Mouse (Mus musculus) midbrain, embryonic 16.5 days (tissue): ENCODE measurements around the gene Fyttd1. TPM values are rescaled to one million over a fixed set of nuclear protein-coding genes. Genes with fewer than 3 reads are reported as not detected.
A peak's percentile ranks its signal among the peaks of the same experiment; 100 is the strongest.

Experiments used
- ATAC-seq: fragments of 200-750 bp; cut with Nextera tagmentation; 2 replicates; pipeline ENCODE4 v1.8.0; 2017; ENCODE audit warnings: moderate TSS enrichment
- H3K27ac ChIP-seq: fragments of 300-500 bp; sonication (generic); 2 replicates; pipeline ENCODE4 v1.5.1; 2014; ENCODE audit warnings: mild to moderate bottlenecking, low read length, mixed read lengths
- H3K27me3 ChIP-seq: fragments of 300-500 bp; sonication (generic); 2 replicates; pipeline ENCODE4 v1.6.1; 2014; ENCODE audit warnings: low read depth, low read length, mixed read lengths; ENCODE audit not compliant: control insufficient read depth, insufficient read depth
- H3K36me3 ChIP-seq: fragments of 300-500 bp; sonication (generic); 2 replicates; pipeline ENCODE4 v1.6.1; 2014; ENCODE audit warnings: mild to moderate bottlenecking, low read length, moderate library complexity, mixed read lengths; ENCODE audit not compliant: control insufficient read depth, insufficient read depth
- H3K4me1 ChIP-seq: fragments of 300-500 bp; sonication (generic); 2 replicates; pipeline ENCODE4 v1.6.1; 2014; ENCODE audit warnings: mild to moderate bottlenecking, low read length, mixed read lengths; ENCODE audit not compliant: control insufficient read depth, insufficient read depth
- H3K4me2 ChIP-seq: fragments of 300-500 bp; sonication (generic); 2 replicates; pipeline ENCODE4 v1.6.1; 2014; ENCODE audit warnings: mild to moderate bottlenecking, low read length, mixed read lengths
- H3K4me3 ChIP-seq: fragments of 300-500 bp; sonication (generic); 2 replicates; pipeline ENCODE4 v1.5.1; 2014; ENCODE audit warnings: low read depth, mild to moderate bottlenecking, low read length, moderate library complexity, mixed read lengths
- H3K9ac ChIP-seq: fragments of 300-500 bp; sonication (generic); 2 replicates; pipeline ENCODE4 v1.6.1; 2014; ENCODE audit warnings: low read depth, low read length, mixed read lengths
- H3K9me3 ChIP-seq: fragments of 300-500 bp; sonication (generic); replicated peaks from 2 replicates; pipeline ENCODE4 v1.6.1; 2014; ENCODE audit warnings: mild to moderate bottlenecking, low read length, mixed read lengths; ENCODE audit not compliant: control insufficient read depth, poor library complexity, severe bottlenecking
- WGBS: fragments of 180-500 bp; shearing (Covaris S2); extraction: QIAGEN DNeasy Blood & Tissue Kit; methylation state at CpG from one replicate; pipeline ENCODE4 v1.1.7; 2014; 5-methylcytosine and 5-hydroxymethylcytosine counted together
- polyA plus RNA-seq: library from polyadenylated mRNA; unstranded; fragments of >200 nt; fragmentation: Nextera tagmentation; extraction: Ambion mirVana; gene quantifications from 2 replicates; pipeline ENCODE4 v1.2.1, GENCODE M21; 2015

Gene Fyttd1
- polyA plus RNA-seq, 1 experiment from 2014 or later: 119 TPM

DNA sequence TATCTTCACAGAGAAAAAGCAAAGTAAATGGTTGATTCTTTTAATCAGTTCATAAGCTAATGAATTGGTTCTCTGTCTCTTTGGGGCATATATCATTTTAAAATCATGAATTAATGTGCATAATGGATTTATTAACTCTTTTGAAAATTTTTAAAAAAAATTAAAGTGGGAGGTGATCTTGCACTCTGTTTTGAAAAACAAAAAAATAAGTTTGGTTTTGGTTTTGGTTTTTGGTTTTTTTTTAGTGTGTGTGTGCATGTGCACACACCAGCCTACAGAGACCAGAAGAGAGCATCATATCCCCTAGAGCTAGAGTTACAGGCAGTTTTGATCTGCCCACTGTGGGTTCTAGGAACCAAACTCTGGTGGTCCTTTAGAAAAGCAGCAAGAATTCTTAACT, 72.0 kb downstream of the Fyttd1 start:
- no peaks in the 10 kb centered on the region for H3K9me3 ChIP-seq
- no peaks in the 10 kb centered on the region for H3K27me3 ChIP-seq
- no peaks in the 10 kb centered on the region for H3K36me3 ChIP-seq
- H3K27ac ChIP-seq: no peak overlapping the region
- no peaks in the 10 kb centered on the region for H3K4me1 ChIP-seq
- H3K9ac ChIP-seq: no peak overlapping the region
- H3K4me3 ChIP-seq: no peak overlapping the region
- no peak for ATAC-seq
- no peak overlapping the region for H3K4me2 ChIP-seq

DNA sequence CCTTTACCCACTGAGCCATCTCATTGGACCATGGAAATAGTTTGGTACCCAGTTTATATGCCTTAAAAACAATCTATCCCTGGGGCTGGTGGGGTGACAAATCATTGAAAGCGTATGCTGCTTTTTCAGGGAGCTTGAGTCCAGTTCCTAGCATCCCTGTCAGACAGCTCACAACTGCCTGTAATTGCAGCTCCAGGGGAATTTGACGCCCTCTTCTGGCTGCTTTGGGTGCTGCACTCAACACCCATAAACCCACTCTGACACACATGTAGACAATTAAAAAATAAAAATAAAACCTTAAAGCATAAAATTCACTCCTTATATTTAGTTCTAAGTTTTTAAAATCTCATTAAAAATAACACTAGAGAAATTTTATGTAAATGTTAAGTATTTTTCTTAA, 73.8 kb downstream of the Fyttd1 start:
- Histone ChIP-seq H3K27me3 (no peaks in the 10 kb centered on the region), H3K9me3 (no peaks in the 10 kb centered on the region), H3K27ac (no peak overlapping the region), H3K4me1 (no peaks in the 10 kb centered on the region), H3K9ac (no peak overlapping the region), H3K36me3 (no peaks in the 10 kb centered on the region), H3K4me2 (no peak overlapping the region), H3K4me3 (no peak overlapping the region)
- ATAC-seq: no peak
- 95% methylated on average over 2 of the region's 2 CpGs for WGBS

DNA sequence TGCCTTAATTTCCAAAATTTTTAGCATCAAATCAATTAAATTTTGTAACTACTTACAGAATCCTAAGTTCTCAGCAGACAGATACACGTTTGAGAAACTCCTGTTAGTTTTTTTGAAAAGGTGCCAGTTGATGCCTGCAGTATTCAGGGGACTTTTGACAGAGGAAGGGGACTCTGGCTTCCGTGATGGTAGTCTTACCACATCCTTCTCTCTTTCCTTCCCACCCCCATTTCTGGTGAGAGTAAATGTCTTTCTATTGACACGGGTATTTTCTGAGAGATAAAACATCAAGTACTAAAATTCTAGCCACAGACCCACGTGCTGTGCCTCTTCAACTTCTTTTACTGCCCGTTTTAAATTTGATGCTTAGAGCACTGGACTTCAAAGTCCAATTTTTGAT, 76.5 kb downstream of the Fyttd1 start:
- H3K27me3 ChIP-seq: no peaks in the 10 kb centered on the region
- 78% methylated on average over 5 of the region's 5 CpGs for WGBS
- ATAC-seq: no peak
- no peaks in the 10 kb centered on the region for H3K4me1 ChIP-seq
- H3K27ac ChIP-seq: no peak overlapping the region
- H3K9me3 ChIP-seq: no peaks in the 10 kb centered on the region
- H3K4me3 ChIP-seq: no peak overlapping the region
- no peak overlapping the region for H3K9ac ChIP-seq
- no peak overlapping the region for H3K4me2 ChIP-seq
- H3K36me3 ChIP-seq: no peaks in the 10 kb centered on the region

DNA sequence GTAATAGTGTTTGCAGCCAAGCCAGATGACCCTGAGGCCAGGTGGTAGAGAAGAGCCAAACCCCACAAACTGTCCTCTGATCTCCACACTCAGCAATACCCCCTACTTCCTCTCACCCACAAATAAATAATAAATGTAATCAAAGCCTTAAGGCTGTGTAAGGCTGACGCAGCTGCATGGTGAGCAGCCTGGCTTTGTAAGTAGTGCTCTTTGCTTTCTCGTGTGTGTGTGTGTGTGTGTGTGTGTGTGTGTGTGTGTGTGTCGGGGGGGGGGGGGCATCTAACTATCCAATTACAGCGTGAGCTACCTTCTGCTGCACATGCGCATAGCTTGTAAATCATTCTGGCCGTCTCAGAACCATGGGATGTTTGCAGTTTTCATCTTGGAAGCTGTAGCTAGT, 77.0 kb downstream of the Fyttd1 start:
- Histone ChIP-seq H3K27ac (no peak overlapping the region), H3K27me3 (no peaks in the 10 kb centered on the region), H3K9ac (no peak overlapping the region), H3K4me1 (no peaks in the 10 kb centered on the region), H3K4me2 (no peak overlapping the region), H3K36me3 (peaks cover 1% of the 10 kb centered on the region; the same call in 1 of the 2 replicates), H3K9me3 (no peaks in the 10 kb centered on the region), H3K4me3 (no peak overlapping the region)
- WGBS: 67% methylated on average over 5 of the region's 6 CpGs
- peak; percentile 21; the same call in 1 of the 2 replicates for ATAC-seq

DNA sequence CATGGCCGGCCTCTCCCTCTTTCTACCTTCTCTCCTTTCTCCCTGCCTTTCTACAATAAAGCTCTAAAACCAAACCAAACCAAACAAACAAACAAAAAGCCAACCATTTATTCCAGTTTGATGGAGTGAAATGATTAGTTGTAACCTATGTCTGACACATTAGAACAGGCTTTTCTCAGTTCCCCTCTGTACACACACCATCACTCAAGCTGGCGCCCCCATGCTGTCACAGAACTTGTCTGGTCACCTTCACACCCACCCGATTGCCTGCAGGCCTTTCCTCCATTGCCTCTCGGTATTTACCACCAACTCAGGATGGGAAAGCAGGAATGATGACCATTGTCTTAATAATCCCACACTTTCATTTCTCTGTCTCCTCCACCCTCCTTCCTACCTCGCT, 79.6 kb downstream of the Fyttd1 start:
- no peaks in the 10 kb centered on the region for H3K27me3 ChIP-seq
- peaks cover 17% of the 10 kb centered on the region for H3K36me3 ChIP-seq
- H3K27ac ChIP-seq: no peak overlapping the region
- H3K4me1 ChIP-seq: no peaks in the 10 kb centered on the region
- no peak overlapping the region for H3K4me3 ChIP-seq
- 76% methylated on average over 5 of the region's 5 CpGs for WGBS
- ATAC-seq: no peak
- H3K4me2 ChIP-seq: no peak overlapping the region
- H3K9me3 ChIP-seq: no peaks in the 10 kb centered on the region
- H3K9ac ChIP-seq: no peak overlapping the region

Other genes starting within 250 kb of the Fyttd1 start
- 19.0 and 21.6 TPM in 2 replicates for gene Tnk2, start 233.6 kb upstream of the Fyttd1 start, polyA plus RNA-seq
- not detected in 2 replicates for gene Muc4, start 141.6 kb upstream of the Fyttd1 start, polyA plus RNA-seq
- not detected in 2 replicates for gene Muc20, start 80.1 kb upstream of the Fyttd1 start, polyA plus RNA-seq
- gene Smbd1, start 67.0 kb upstream of the Fyttd1 start, polyA plus RNA-seq: not detected in 2 replicates
- gene Rubcn, start 266 bp downstream of the Fyttd1 start, polyA plus RNA-seq: 39.8 and 41.3 TPM in 2 replicates
- gene Lrch3, start 36.6 kb downstream of the Fyttd1 start, polyA plus RNA-seq: 39.5 and 47.1 TPM in 2 replicates
- 7.6 and 7.8 TPM in 2 replicates for gene Iqcg, start 178.7 kb downstream of the Fyttd1 start, polyA plus RNA-seq
- 387 and 410 TPM in 2 replicates for gene Rpl35a, start 179.0 kb downstream of the Fyttd1 start, polyA plus RNA-seq
- gene Lmln, start 185.0 kb downstream of the Fyttd1 start, polyA plus RNA-seq: 3.1 and 4.3 TPM in 2 replicates